Mouse (Mus musculus): ENCODE measurements around the gene Olfr161.
"Not testable (repeated sequence)": the region's sequence is repeated elsewhere in the genome, so short reads cannot be mapped to it uniquely, and the experiment has no call there.

Gene Olfr161

GRCm38 (mm10) chr16:3590691-3591090, at the start of gene Olfr161:
Olfr161 (plus strand) TSS chr16:3591042.
- no peak for DNase-seq (ENCODE audit: low read depth, low spot score)

- DNase-seq (ENCODE audit: low read depth, low spot score): no peak
These were observed 27.3 kb upstream of the Olfr161 start for GRCm38 (mm10) chr16:3563553-3563952.

- DNase-seq (ENCODE audit: low read depth, low spot score): not testable (repeated sequence)
These were observed 13.2 kb upstream of the Olfr161 start for GRCm38 (mm10) chr16:3577658-3578057.

GRCm38 (mm10) chr16:3578227-3578848, 12.5 kb upstream of the Olfr161 start:
- not testable (repeated sequence) for DNase-seq (ENCODE audit: low read depth, low spot score)

- DNase-seq (ENCODE audit: low read depth, low spot score): not testable (repeated sequence)
These were observed 40.5 kb downstream of the Olfr161 start for GRCm38 (mm10) chr16:3631376-3631775.

GRCm38 (mm10) chr16:3632572-3633361, 41.9 kb downstream of the Olfr161 start:
- not testable (repeated sequence) for DNase-seq (ENCODE audit: low read depth, low spot score)

Measured in skeletal muscle tissue, adult 2 months (tissue).